Mouse (Mus musculus): ENCODE results near the gene Furin.

The Furin gene

GRCm38 (mm10) chr7:80343270-80344018 is 61.8 kb downstream of the Furin start:
- no peak for DNase-seq (ENCODE audit: extremely low spot score, low spot score)

GRCm38 (mm10) chr7:80342858-80343257 is 62.4 kb downstream of the Furin start, which contains the start of gene Hddc3:
Hddc3 (plus strand) TSS chr7:80343104.
- DNase-seq (ENCODE audit: extremely low spot score, low spot score), result peak; percentile 95

- DNase-seq (ENCODE audit: extremely low spot score, low spot score), result no peak
These were observed 63.4 kb downstream of the Furin start for GRCm38 (mm10) chr7:80341793-80342192.

- DNase-seq (ENCODE audit: extremely low spot score, low spot score), result peak; percentile 70
These were observed 64.4 kb downstream of the Furin start, which contains the start of gene Unc45a for GRCm38 (mm10) chr7:80340793-80341192. Unc45a (minus strand) TSS chr7:80341005.

GRCm38 (mm10) chr7:80339793-80340628 is 65.2 kb downstream of the Furin start:
- DNase-seq (ENCODE audit: extremely low spot score, low spot score), result peak; percentile 98

GRCm38 (mm10) chr7:80339371-80339770 is 65.9 kb downstream of the Furin start:
- peak; percentile 35 for DNase-seq (ENCODE audit: extremely low spot score, low spot score)
